Mouse (Mus musculus): ENCODE data around the gene Cuzd1.

The Cuzd1 gene

DNA sequence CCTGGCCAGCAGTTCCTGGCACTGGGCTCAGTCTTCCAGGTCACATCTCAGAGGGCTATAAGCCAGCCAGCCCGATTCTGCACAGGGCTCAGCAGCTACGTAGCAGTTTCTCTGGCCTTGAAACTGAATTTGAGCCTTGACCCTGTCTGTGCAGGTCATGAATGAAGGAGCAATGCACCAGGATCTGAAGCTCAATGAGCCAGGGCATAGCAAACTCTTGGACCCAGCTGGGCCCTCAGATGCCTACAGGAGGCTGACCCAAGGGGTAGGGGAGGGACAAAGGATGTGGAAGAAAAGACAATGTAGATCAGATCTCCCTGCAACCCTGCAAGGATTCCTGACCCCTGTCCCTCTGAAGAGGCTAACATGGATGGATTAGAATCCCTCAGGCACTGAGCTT lies at the start of gene Cuzd1:
Gene Cuzd1, minus strand, starts transcription at position 101 of the 400 bp plus-strand sequence.
- no peak for ATAC-seq (ENCODE audit: insufficient number of reproducible peaks, low FRiP score, low TSS enrichment)

DNA sequence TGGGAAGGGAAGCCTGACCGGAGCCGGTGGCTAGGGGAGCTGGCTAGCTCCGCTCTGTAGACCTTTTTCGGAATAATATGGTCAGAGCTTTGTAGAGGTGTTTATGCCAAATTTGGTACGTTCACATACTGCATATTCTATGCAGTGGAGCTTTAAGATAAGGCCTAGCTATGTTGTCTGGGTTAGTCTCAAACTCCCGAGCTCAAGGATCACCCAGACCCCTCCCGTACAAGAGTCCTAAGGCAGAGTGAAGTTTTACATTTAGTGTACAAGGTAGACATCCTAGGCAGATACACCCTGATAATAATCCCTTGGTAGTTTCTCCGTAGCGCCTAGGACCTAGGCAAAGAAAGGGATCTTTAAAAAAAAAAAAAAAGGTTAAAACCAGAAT lies 49.4 kb upstream of the Cuzd1 start:
- ATAC-seq (ENCODE audit: insufficient number of reproducible peaks, low FRiP score, low TSS enrichment) = no peak; the same call in 1 of the 2 replicates

DNA sequence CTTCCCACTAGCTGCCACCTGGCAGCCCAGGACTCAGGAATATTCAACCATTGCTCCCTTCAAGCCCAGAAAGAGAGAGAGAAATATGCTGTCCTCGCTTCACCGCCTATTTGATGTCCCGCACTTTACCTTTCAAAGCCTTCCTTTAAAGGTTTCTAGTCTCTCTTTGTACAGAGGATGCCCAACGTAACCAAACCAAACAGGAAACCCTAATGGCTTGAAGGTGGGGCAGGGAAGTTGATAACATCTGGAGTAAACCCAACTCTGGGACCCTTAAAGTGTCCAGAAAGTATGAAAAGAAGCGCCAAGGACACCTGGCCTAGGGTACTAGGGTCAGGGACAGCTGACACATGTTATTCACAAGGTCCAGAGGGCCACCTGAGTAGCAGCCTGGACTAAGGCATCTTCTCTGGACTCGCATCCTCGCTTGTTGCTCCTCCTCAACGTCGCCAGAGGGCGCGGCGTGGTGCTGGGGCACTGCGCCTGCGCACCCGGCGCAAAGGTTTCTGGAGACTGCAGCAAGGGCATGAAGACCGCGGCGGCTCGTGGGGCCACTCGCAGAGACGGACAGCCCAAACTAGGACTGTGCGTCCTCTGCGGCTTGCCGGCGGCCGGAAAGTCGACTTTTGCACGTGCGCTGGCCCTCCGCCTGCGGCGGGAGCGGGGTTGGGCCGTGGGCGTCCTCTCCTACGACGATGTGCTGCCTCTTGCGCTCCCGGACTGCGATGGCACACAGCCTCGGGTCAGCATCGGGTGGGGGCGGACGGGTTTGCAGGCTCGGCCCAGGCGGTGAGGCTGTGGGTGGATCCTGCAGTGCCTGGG lies 48.8 kb upstream of the Cuzd1 start, which contains the start of gene Pstk:
Gene Pstk, plus strand, starts transcription at position 494 of the 822 bp plus-strand sequence.
- peak; percentile 96 for ATAC-seq (ENCODE audit: insufficient number of reproducible peaks, low FRiP score, low TSS enrichment)

DNA sequence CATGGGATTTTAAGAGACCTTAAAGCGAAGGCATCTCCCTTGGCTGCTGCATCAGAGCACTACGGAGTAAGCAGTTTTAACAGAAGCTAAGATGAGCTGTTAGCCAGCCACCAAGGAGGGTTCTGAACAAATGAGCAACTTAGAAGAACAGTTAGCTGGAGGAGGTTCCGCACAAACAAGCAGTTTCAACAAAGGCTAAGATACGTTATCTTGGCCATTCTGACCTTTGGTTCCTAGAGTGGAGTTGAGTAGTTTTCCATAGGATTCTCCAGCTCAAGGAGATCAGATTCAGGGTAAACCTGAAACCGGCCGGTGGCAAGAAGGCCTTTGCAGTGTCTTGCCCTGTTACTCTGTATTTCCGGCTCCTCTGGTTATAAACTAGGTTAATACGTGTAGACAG lies 42.0 kb upstream of the Cuzd1 start:
- ATAC-seq (ENCODE audit: insufficient number of reproducible peaks, low FRiP score, low TSS enrichment) = no peak

GRCm38 (mm10) chr7:131362615-131363300 lies 40.7 kb upstream of the Cuzd1 start, which contains the start of gene 2310057M21Rik:
Gene 2310057M21Rik, minus strand, starts transcription at chr7:131362759.
- peak; percentile 92 for ATAC-seq (ENCODE audit: insufficient number of reproducible peaks, low FRiP score, low TSS enrichment)

DNA sequence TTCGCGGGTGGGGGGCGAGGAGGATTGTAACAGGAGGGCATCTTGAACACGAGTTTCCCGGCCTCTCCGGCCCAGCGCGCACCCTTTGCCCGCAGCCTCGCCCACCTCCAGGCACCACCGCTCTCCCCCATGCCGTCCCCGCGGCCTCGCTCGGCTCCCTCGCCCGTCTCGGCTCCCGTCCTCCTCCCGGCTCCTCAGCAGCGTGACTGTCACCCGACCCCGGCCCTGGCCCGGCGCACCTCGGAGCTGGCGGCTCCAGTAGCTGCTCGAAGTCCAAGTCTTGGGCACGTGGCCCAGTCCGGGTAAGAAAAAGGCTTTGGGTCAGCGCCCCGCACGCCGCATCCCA lies 40.1 kb upstream of the Cuzd1 start:
- peak; percentile 69 for ATAC-seq (ENCODE audit: insufficient number of reproducible peaks, low FRiP score, low TSS enrichment)

DNA sequence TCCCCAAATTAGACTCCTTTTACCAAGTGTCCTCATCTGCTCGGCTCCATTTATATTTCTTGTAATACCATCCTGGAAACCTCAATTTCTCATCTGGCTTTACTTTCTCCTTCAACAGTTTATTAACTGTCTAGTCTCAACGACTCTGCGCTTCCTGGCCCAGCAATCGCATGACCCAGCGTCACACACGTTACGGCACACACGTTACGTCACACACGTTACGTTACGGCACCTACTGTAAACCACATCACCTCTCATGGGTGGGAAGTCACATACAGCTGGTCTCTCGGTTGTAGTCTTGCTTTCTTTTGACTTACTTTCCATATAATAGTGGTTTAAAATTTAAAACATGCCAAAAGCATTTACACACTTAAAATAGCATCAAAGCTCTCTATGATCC lies 34.0 kb upstream of the Cuzd1 start:
- ATAC-seq (ENCODE audit: insufficient number of reproducible peaks, low FRiP score, low TSS enrichment) = no peak

DNA sequence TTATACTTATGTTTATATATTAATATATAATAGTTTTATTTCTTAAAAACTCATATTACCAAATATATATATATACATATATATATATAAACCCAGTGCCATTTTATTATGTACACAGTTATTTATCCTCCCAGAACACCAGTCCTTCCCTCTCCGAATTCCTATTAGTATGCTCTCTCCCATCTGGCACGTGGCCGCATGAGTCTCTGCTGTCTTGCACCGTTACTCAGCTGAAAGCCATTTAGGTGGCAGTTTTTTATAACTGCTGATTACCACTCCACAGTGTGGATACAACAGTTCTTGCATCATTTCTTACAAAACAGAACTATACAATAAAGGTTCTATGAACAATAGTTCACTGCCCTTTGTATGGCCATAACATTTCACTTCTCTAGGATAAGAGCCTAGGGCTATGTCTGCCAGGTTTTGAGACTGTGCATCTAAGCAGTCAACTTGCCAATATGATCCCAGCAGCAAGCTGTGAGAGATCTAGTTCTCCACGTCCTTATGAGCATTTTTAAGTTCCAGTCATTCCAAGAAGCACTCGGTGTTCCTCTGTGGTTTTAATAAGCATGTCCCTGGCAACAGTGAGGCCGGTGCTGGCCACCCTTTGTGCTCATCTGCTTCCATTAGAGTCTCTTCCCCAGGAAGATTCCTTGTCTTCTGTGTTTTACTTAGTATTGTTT lies 23.9 kb upstream of the Cuzd1 start:
- no peak; the same call in 1 of the 2 replicates for ATAC-seq (ENCODE audit: insufficient number of reproducible peaks, low FRiP score, low TSS enrichment)

- ATAC-seq (ENCODE audit: insufficient number of reproducible peaks, low FRiP score, low TSS enrichment) = no peak
Measured at GRCm38 (mm10) chr7:131337502-131338068, 15.5 kb upstream of the Cuzd1 start.

DNA sequence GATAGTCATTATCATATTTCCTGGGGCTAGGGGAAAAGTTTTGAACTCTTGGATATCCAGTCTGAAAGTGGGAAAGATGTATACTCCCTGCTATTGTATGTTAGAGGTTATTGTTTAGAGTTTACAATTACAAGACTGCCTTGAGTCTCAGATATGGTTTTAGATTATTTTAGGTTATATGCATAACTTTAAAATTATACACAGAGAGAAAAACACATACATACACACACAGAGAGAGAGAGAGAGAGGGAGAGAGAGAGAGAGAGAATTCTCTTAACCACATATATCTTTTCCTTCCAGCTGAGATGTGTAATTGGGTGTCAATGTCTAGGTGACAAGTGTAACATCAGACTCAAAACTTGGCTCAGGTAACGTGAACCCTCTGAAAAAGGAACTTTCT lies 11.5 kb upstream of the Cuzd1 start, which contains the start of gene Fam24a:
Gene Fam24a, plus strand, starts transcription at position 301 of the 400 bp plus-strand sequence.
- ATAC-seq (ENCODE audit: insufficient number of reproducible peaks, low FRiP score, low TSS enrichment) = no peak

- ATAC-seq (ENCODE audit: insufficient number of reproducible peaks, low FRiP score, low TSS enrichment) = no peak
Measured at GRCm38 (mm10) chr7:131331688-131332087, 9.6 kb upstream of the Cuzd1 start.

GRCm38 (mm10) chr7:131329416-131329815 lies 7.3 kb upstream of the Cuzd1 start, which contains the start of gene Fam24b:
Gene Fam24b, minus strand, starts transcription at chr7:131329516.
- ATAC-seq (ENCODE audit: insufficient number of reproducible peaks, low FRiP score, low TSS enrichment) = no peak

DNA sequence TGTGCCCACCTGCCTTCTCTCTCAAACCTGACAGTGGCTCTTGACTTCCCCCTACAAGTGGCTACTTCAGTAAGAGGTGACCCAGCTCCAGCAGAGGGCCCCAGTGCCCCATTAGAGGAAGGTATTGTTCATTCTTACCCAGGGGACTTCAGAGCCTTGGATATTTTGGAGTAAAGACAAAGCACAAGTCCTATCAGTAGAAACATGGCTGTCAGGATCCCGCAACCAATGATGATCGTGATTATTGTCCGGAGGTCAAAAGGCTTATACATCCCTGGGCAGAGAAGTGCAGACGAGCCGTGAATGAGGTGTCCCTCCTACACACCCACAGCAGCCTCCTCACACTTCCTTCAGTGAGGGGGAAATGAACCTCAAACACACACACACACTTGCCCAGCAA lies 5.0 kb upstream of the Cuzd1 start:
- ATAC-seq (ENCODE audit: insufficient number of reproducible peaks, low FRiP score, low TSS enrichment) = no peak

- ATAC-seq (ENCODE audit: insufficient number of reproducible peaks, low FRiP score, low TSS enrichment) = no peak
Measured at GRCm38 (mm10) chr7:131318340-131318739, 3.8 kb downstream of the Cuzd1 start.

GRCm38 (mm10) chr7:131317587-131317986 lies 4.5 kb downstream of the Cuzd1 start:
- no peak for ATAC-seq (ENCODE audit: insufficient number of reproducible peaks, low FRiP score, low TSS enrichment)

DNA sequence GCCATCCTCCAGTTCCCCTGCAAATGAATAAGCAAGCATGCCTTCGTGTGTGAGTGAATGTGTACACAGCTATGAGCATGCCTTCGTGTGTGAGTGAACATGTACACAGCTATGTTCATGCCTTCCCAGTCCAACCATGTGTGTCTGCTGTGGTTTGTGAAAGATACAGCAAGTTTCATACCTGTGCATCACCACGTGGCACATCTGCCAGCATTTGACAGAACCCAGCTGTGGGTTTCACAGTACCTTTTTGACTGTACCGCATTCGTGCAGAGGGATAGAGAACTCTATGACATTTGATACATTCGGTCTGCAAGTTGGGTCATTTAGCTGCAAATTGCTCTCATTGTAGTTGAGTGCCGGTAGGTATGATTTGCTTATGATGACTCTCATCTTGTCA lies 7.6 kb downstream of the Cuzd1 start:
- ATAC-seq (ENCODE audit: insufficient number of reproducible peaks, low FRiP score, low TSS enrichment) = no peak

DNA sequence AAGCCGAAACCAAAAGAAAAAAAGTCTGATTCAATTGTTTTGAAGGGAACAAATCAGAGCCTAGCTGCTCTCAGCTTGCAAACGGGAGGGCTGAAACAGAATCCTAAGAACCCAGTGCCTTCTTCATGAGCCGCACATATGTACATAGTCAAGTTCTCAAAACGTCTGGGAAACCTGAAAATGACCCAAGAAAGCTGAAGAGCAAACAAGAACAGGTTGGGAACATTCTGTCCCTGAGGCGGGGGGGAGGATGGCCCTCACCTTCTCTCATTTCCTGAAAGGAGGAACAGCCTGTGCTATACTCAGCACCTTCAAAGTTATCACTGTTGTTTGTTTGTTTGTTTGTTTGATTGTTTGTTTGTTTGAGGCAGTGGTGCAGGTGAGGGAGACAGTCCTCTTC lies 15.4 kb downstream of the Cuzd1 start:
- no peak for ATAC-seq (ENCODE audit: insufficient number of reproducible peaks, low FRiP score, low TSS enrichment)

DNA sequence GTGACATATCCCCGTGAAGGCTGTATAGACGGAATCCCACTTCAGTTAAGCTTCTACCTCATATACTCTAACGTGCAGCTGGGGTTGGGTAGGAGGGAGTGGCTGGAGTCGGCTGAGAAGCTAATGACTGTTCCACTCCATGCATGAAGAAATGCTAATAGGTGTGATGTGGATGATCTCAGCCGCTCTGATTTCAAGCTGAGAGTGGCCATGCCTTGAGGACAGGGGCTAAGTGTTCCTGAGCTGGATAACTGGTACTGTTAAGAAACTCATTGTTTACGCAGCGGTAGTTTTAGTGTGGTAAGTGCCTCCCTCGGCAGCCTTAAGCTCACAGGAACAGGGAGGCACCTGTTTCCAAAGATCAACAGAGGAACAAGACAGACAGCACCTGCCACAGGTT lies 18.8 kb downstream of the Cuzd1 start:
- ATAC-seq (ENCODE audit: insufficient number of reproducible peaks, low FRiP score, low TSS enrichment) = no peak

GRCm38 (mm10) chr7:131297151-131297550 lies 24.9 kb downstream of the Cuzd1 start:
- no peak for ATAC-seq (ENCODE audit: insufficient number of reproducible peaks, low FRiP score, low TSS enrichment)

DNA sequence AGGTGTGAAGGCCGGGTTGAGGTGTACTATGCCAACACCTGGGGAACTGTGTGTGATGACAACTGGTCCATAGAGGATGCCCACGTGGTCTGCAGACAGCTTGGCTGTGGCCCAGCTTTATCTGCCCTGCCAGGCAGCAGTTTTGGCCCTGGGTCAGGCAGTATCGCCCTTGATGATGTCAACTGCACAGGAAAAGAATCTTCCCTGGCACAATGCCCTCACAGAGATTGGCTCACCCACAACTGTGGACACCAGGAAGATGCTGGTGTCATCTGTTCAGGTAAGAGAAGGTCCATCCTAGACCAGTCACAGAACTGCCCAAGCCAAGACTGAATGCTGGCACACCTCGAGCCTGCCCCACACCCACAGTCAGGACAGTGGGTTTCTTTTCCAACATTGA lies 56.2 kb downstream of the Cuzd1 start:
- no peak for ATAC-seq (ENCODE audit: insufficient number of reproducible peaks, low FRiP score, low TSS enrichment)

- ATAC-seq (ENCODE audit: insufficient number of reproducible peaks, low FRiP score, low TSS enrichment) = no peak
Measured at GRCm38 (mm10) chr7:131264251-131264650, 57.8 kb downstream of the Cuzd1 start.
